Mouse (Mus musculus): ENCODE data around the gene Kifc5b. TPM values are rescaled to one million over a fixed set of nuclear protein-coding genes. Genes with fewer than 3 reads are reported as not detected.

Gene Kifc5b
- polyA plus RNA-seq, 1 experiment from 2014 or later, result 6.4 TPM

- Histone ChIP-seq H3K36me3 (ENCODE audit: control insufficient read depth, insufficient read depth, low read length) (peaks cover 12% of the 10 kb centered on the region; the same call in 1 of the 2 replicates), H3K4me3 (replicated peaks; ENCODE audit: low read length) (no peak overlapping the region), H3K27ac (ENCODE audit: low read length) (no peak overlapping the region), H3K9me3 (replicated peaks; ENCODE audit: control insufficient read depth, low read length) (no peaks in the 10 kb centered on the region), H3K4me2 (ENCODE audit: low read depth, low read length) (no peak overlapping the region), H3K9ac (ENCODE audit: low read length) (no peak overlapping the region), H3K4me1 (ENCODE audit: control insufficient read depth, insufficient read depth, low read length) (peaks cover 25% of the 10 kb centered on the region), H3K27me3 (ENCODE audit: control insufficient read depth, insufficient read depth, low read length) (no peaks in the 10 kb centered on the region)
- no peak for ATAC-seq (ENCODE audit: insufficient read depth, low FRiP score)
- WGBS, result 69% methylated on average over 5 of the region's 5 CpGs
Observed at GRCm38 (mm10) chr17:26956309-26956708, 39.4 kb downstream of the Kifc5b start.

GRCm38 (mm10) chr17:26956895-26957294 is 40.0 kb downstream of the Kifc5b start:
- Histone ChIP-seq H3K36me3 (ENCODE audit: control insufficient read depth, insufficient read depth, low read length) (peaks cover 15% of the 10 kb centered on the region; the same call in 1 of the 2 replicates), H3K4me2 (ENCODE audit: low read depth, low read length) (no peak overlapping the region), H3K9me3 (replicated peaks; ENCODE audit: control insufficient read depth, low read length) (no peaks in the 10 kb centered on the region), H3K4me3 (replicated peaks; ENCODE audit: low read length) (no peak overlapping the region), H3K27me3 (ENCODE audit: control insufficient read depth, insufficient read depth, low read length) (no peaks in the 10 kb centered on the region), H3K27ac (ENCODE audit: low read length) (no peak overlapping the region), H3K4me1 (ENCODE audit: control insufficient read depth, insufficient read depth, low read length) (peaks cover 19% of the 10 kb centered on the region), H3K9ac (ENCODE audit: low read length) (no peak overlapping the region)
- no peak for ATAC-seq (ENCODE audit: insufficient read depth, low FRiP score)
- WGBS, result 83% methylated on average over 18 of the region's 18 CpGs

DNA sequence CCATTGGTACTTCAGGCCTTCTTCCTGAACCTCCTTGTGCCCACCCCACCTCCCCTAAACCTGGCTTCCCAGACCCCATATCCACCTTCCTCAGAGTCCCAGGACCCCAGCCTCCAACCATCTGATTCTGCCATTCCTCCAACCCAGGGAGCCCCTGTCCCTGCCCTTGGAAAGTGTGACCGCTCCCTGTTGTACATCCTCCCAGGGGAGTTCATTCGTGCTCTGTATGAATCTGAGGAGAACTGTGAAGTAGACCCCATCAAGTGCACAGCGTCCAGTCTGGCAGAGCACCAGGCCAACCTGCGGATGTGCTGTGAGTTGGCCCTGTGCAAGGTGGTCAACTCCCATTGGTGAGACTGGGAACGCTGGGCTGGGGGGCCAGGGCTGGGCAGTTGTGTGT is 41.0 kb downstream of the Kifc5b start:
- Histone ChIP-seq H3K36me3 (ENCODE audit: control insufficient read depth, insufficient read depth, low read length) (peaks cover 15% of the 10 kb centered on the region; the same call in 1 of the 2 replicates), H3K27me3 (ENCODE audit: control insufficient read depth, insufficient read depth, low read length) (no peaks in the 10 kb centered on the region), H3K9me3 (replicated peaks; ENCODE audit: control insufficient read depth, low read length) (no peaks in the 10 kb centered on the region), H3K4me1 (ENCODE audit: control insufficient read depth, insufficient read depth, low read length) (peaks cover 11% of the 10 kb centered on the region), H3K4me3 (replicated peaks; ENCODE audit: low read length) (no peak overlapping the region), H3K9ac (ENCODE audit: low read length) (no peak overlapping the region), H3K27ac (ENCODE audit: low read length) (no peak overlapping the region), H3K4me2 (ENCODE audit: low read depth, low read length) (no peak overlapping the region)
- no peak for ATAC-seq (ENCODE audit: insufficient read depth, low FRiP score)
- WGBS, result 90% methylated on average over 5 of the region's 5 CpGs

- WGBS, result 66% methylated on average over 5 of the region's 5 CpGs
- H3K27ac ChIP-seq (ENCODE audit: low read length), result no peak overlapping the region
- peaks cover 15% of the 10 kb centered on the region; the same call in 1 of the 2 replicates for H3K36me3 ChIP-seq (ENCODE audit: control insufficient read depth, insufficient read depth, low read length)
- no peaks in the 10 kb centered on the region for H3K9me3 ChIP-seq (replicated peaks; ENCODE audit: control insufficient read depth, low read length)
- peaks cover 2% of the 10 kb centered on the region for H3K4me1 ChIP-seq (ENCODE audit: control insufficient read depth, insufficient read depth, low read length)
- H3K4me2 ChIP-seq (ENCODE audit: low read depth, low read length), result no peak overlapping the region
- H3K9ac ChIP-seq (ENCODE audit: low read length), result no peak overlapping the region
- no peak overlapping the region for H3K4me3 ChIP-seq (replicated peaks; ENCODE audit: low read length)
- no peak for ATAC-seq (ENCODE audit: insufficient read depth, low FRiP score)
- no peaks in the 10 kb centered on the region for H3K27me3 ChIP-seq (ENCODE audit: control insufficient read depth, insufficient read depth, low read length)
Observed at GRCm38 (mm10) chr17:26958880-26959279, 42.0 kb downstream of the Kifc5b start.

DNA sequence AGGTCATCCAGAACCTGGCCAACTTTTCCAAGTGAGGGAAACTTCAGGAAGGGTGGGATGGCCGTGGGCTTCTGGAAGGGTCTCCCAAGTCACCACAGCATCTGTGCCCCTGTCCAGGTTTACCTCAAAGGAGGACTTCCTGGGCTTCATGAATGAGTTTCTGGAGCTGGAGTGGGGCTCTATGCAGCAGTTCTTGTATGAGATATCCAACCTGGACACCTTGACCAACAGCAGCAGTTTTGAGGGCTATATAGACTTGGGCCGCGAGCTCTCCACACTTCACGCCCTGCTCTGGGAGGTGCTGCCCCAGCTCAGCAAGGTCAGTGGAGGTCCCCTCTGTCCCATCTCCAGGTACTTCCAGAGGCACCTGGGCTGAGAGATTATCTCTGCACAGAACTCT is 42.9 kb downstream of the Kifc5b start:
- Histone ChIP-seq H3K27me3 (ENCODE audit: control insufficient read depth, insufficient read depth, low read length) (no peaks in the 10 kb centered on the region), H3K4me3 (replicated peaks; ENCODE audit: low read length) (no peak overlapping the region), H3K4me2 (ENCODE audit: low read depth, low read length) (no peak overlapping the region), H3K9me3 (replicated peaks; ENCODE audit: control insufficient read depth, low read length) (no peaks in the 10 kb centered on the region), H3K4me1 (ENCODE audit: control insufficient read depth, insufficient read depth, low read length) (no peaks in the 10 kb centered on the region), H3K36me3 (ENCODE audit: control insufficient read depth, insufficient read depth, low read length) (peaks cover 15% of the 10 kb centered on the region; the same call in 1 of the 2 replicates), H3K27ac (ENCODE audit: low read length) (no peak overlapping the region), H3K9ac (ENCODE audit: low read length) (no peak overlapping the region)
- ATAC-seq (ENCODE audit: insufficient read depth, low FRiP score), result no peak
- 93% methylated on average over 4 of the region's 4 CpGs for WGBS

DNA sequence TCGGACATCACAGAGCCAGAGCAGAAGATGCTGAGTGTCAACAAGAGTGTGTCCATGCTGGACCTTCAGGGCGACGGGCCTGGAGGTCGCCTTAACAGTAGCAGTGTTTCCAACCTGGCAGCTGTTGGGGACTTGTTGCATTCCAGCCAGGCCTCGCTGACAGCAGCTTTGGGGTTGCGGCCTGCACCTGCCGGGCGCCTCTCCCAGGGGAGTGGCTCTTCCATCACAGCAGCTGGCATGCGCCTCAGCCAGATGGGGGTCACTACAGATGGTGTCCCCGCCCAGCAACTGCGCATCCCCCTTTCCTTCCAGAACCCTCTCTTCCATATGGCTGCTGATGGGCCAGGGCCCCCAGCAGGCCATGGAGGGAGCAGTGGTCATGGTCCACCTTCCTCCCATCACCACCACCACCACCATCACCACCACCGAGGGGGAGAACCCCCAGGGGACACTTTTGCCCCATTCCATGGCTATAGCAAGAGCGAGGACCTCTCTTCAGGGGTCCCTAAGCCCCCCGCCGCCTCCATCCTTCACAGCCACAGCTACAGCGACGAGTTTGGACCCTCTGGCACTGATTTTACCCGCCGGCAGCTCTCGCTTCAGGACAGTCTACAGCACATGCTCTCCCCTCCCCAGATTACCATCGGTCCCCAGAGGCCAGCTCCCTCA is 44.8 kb downstream of the Kifc5b start:
- 86% methylated on average over 21 of the region's 21 CpGs for WGBS
- H3K36me3 ChIP-seq (ENCODE audit: control insufficient read depth, insufficient read depth, low read length), result peaks cover 13% of the 10 kb centered on the region; the same call in 1 of the 2 replicates
- no peak for ATAC-seq (ENCODE audit: insufficient read depth, low FRiP score)

GRCm38 (mm10) chr17:26966993-26967392 is 50.1 kb downstream of the Kifc5b start:
- no peak overlapping the region for H3K4me3 ChIP-seq (replicated peaks; ENCODE audit: low read length)
- H3K9ac ChIP-seq (ENCODE audit: low read length), result no peak overlapping the region
- no peak for ATAC-seq (ENCODE audit: insufficient read depth, low FRiP score)
- no peaks in the 10 kb centered on the region for H3K9me3 ChIP-seq (replicated peaks; ENCODE audit: control insufficient read depth, low read length)
- 88% methylated on average over 11 of the region's 11 CpGs for WGBS
- no peaks in the 10 kb centered on the region for H3K27me3 ChIP-seq (ENCODE audit: control insufficient read depth, insufficient read depth, low read length)
- no peak overlapping the region for H3K27ac ChIP-seq (ENCODE audit: low read length)
- no peak overlapping the region for H3K4me2 ChIP-seq (ENCODE audit: low read depth, low read length)
- peaks cover 9% of the 10 kb centered on the region for H3K4me1 ChIP-seq (ENCODE audit: control insufficient read depth, insufficient read depth, low read length)
- H3K36me3 ChIP-seq (ENCODE audit: control insufficient read depth, insufficient read depth, low read length), result 0 out of 2 replicates have a peak, but pooled peaks cover 3% of the 10 kb centered on the region

More for the DNA sequence above, 44.8 kb downstream of the Kifc5b start:
- Histone ChIP-seq H3K4me2 (ENCODE audit: low read depth, low read length) (no peak overlapping the region), H3K9ac (ENCODE audit: low read length) (no peak overlapping the region), H3K27ac (ENCODE audit: low read length) (no peak overlapping the region), H3K4me3 (replicated peaks; ENCODE audit: low read length) (no peak overlapping the region), H3K27me3 (ENCODE audit: control insufficient read depth, insufficient read depth, low read length) (no peaks in the 10 kb centered on the region), H3K4me1 (ENCODE audit: control insufficient read depth, insufficient read depth, low read length) (no peaks in the 10 kb centered on the region), H3K9me3 (replicated peaks; ENCODE audit: control insufficient read depth, low read length) (no peaks in the 10 kb centered on the region)

- H3K9ac ChIP-seq (ENCODE audit: low read length), result no peak overlapping the region
- no peaks in the 10 kb centered on the region for H3K27me3 ChIP-seq (ENCODE audit: control insufficient read depth, insufficient read depth, low read length)
- H3K4me2 ChIP-seq (ENCODE audit: low read depth, low read length), result no peak overlapping the region
- ATAC-seq (ENCODE audit: insufficient read depth, low FRiP score), result no peak
- H3K4me3 ChIP-seq (replicated peaks; ENCODE audit: low read length), result no peak overlapping the region
- WGBS, result 88% methylated on average over 6 of the region's 6 CpGs
- H3K36me3 ChIP-seq (ENCODE audit: control insufficient read depth, insufficient read depth, low read length), result 0 out of 2 replicates have a peak, but pooled peaks cover 3% of the 10 kb centered on the region
- no peaks in the 10 kb centered on the region for H3K9me3 ChIP-seq (replicated peaks; ENCODE audit: control insufficient read depth, low read length)
- H3K4me1 ChIP-seq (ENCODE audit: control insufficient read depth, insufficient read depth, low read length), result peaks cover 13% of the 10 kb centered on the region
- no peak overlapping the region for H3K27ac ChIP-seq (ENCODE audit: low read length)
Observed at GRCm38 (mm10) chr17:26967477-26967876, 50.6 kb downstream of the Kifc5b start.

- no peak for ATAC-seq (ENCODE audit: insufficient read depth, low FRiP score)
- WGBS, result 76% methylated on average over 6 of the region's 6 CpGs
- no peak overlapping the region for H3K9ac ChIP-seq (ENCODE audit: low read length)
- no peak overlapping the region for H3K27ac ChIP-seq (ENCODE audit: low read length)
- H3K36me3 ChIP-seq (ENCODE audit: control insufficient read depth, insufficient read depth, low read length), result 0 out of 2 replicates have a peak, but pooled peaks cover 3% of the 10 kb centered on the region
- no peak overlapping the region for H3K4me3 ChIP-seq (replicated peaks; ENCODE audit: low read length)
- H3K9me3 ChIP-seq (replicated peaks; ENCODE audit: control insufficient read depth, low read length), result no peaks in the 10 kb centered on the region
- no peaks in the 10 kb centered on the region for H3K27me3 ChIP-seq (ENCODE audit: control insufficient read depth, insufficient read depth, low read length)
- no peak overlapping the region for H3K4me2 ChIP-seq (ENCODE audit: low read depth, low read length)
- peaks cover 13% of the 10 kb centered on the region for H3K4me1 ChIP-seq (ENCODE audit: control insufficient read depth, insufficient read depth, low read length)
Observed at GRCm38 (mm10) chr17:26968200-26968611, 51.3 kb downstream of the Kifc5b start.
